In genomic region chr10:127258489-127258888, GRCm38 (mm10) we compare ENCODE assay signal across 17 mouse cellular contexts. TPM values are rescaled to one million over a fixed set of nuclear protein-coding genes. Genes with fewer than 3 reads are reported as not detected.
DNase-seq lines count a peak whose midpoint lies in the region; ATAC-seq and TF ChIP-seq lines count a peak whose summit lies in the region.
"Had no signal": no experiment of that assay in that cellular context is flagged by ENCODE, and none has a peak within 500 bp of the region (broad histone marks: within the 10 kb centered on the region; RNA-seq: fewer than 3 reads in every experiment).

No protein-coding gene starts in this region.

- no peak overlapping the region for H3K4me3 ChIP-seq in midbrain, embryonic 12.5 days
- no peak overlapping the region for H3K4me3 ChIP-seq in midbrain, embryonic 10.5 days
- H3K4me3 ChIP-seq in hindbrain, postnatal 0 days (ENCODE audit: low read length) = no peak overlapping the region
- H3K4me3 ChIP-seq: embryonic facial prominence, embryonic 10.5 days; erythroblast, embryonic 14.5 days; limb, embryonic 15.5 days; stomach, embryonic 15.5 days had no signal

- 83% methylated on average over 8 of the region's 8 CpGs for WGBS in midbrain, embryonic 12.5 days
- WGBS in midbrain, embryonic 10.5 days = 88% methylated on average over 8 of the region's 8 CpGs
- WGBS in hindbrain, postnatal 0 days = 72% methylated on average over 8 of the region's 8 CpGs

- H3K27ac ChIP-seq in midbrain, embryonic 12.5 days (replicated peaks) = no peak overlapping the region
- H3K27ac ChIP-seq in midbrain, embryonic 10.5 days (replicated peaks) = no peak overlapping the region
- no peak overlapping the region for H3K27ac ChIP-seq in hindbrain, postnatal 0 days
- H3K27ac ChIP-seq: embryonic facial prominence, embryonic 10.5 days; limb, embryonic 15.5 days; stomach, embryonic 15.5 days had no signal

- no peaks in the 10 kb centered on the region; the same call in 1 of the 2 replicates for H3K36me3 ChIP-seq in midbrain, embryonic 12.5 days
- H3K36me3 ChIP-seq in midbrain, embryonic 10.5 days = no peaks in the 10 kb centered on the region
- H3K36me3 ChIP-seq in hindbrain, postnatal 0 days (ENCODE audit: insufficient read depth, low read length) = 0 out of 2 replicates have a peak, but pooled peaks cover 7% of the 10 kb centered on the region
- H3K36me3 ChIP-seq in splenic B cell, adult 2 months (ENCODE audit: control insufficient read depth, insufficient read depth, low read length, poor library complexity, severe bottlenecking) = no peaks in the 10 kb centered on the region
- H3K36me3 ChIP-seq: embryonic facial prominence, embryonic 10.5 days; limb, embryonic 15.5 days; stomach, embryonic 15.5 days had no signal

- no peak for TF ChIP-seq CTCF in hindbrain, postnatal 0 days (IDR thresholded peaks at IDR 0.05; ENCODE audit: low read depth)

- H3K9ac ChIP-seq in midbrain, embryonic 12.5 days (replicated peaks) = no peak overlapping the region; the same call in 1 of the 2 replicates
- no peak overlapping the region for H3K9ac ChIP-seq in hindbrain, postnatal 0 days (replicated peaks; ENCODE audit: low read length)
- H3K9ac ChIP-seq: limb, embryonic 15.5 days; stomach, embryonic 15.5 days had no signal

- peaks cover 36% of the 10 kb centered on the region for H3K4me1 ChIP-seq in midbrain, embryonic 12.5 days
- H3K4me1 ChIP-seq in midbrain, embryonic 10.5 days = peaks cover 43% of the 10 kb centered on the region
- peaks cover 9% of the 10 kb centered on the region; the same call in 1 of the 2 replicates for H3K4me1 ChIP-seq in hindbrain, postnatal 0 days (ENCODE audit: insufficient read depth, low read length)

- 0 out of 2 replicates have a peak overlapping the region, but pooled peaks have one; percentile 75 for H3K4me2 ChIP-seq in midbrain, embryonic 12.5 days (replicated peaks)
- H3K4me2 ChIP-seq in hindbrain, postnatal 0 days (ENCODE audit: low read depth, low read length) = peak overlapping the region; percentile 73
- H3K4me2 ChIP-seq: limb, embryonic 15.5 days; stomach, embryonic 15.5 days had no signal

- H3K9me3 ChIP-seq in midbrain, embryonic 12.5 days = no peaks in the 10 kb centered on the region
- no peaks in the 10 kb centered on the region for H3K9me3 ChIP-seq in midbrain, embryonic 10.5 days (replicated peaks)
- H3K9me3 ChIP-seq in hindbrain, postnatal 0 days (ENCODE audit: low read length) = no peaks in the 10 kb centered on the region
- H3K9me3 ChIP-seq: embryonic facial prominence, embryonic 10.5 days; limb, embryonic 15.5 days; stomach, embryonic 15.5 days had no signal

- no peak for DNase-seq in midbrain, embryonic 10.5 days (ENCODE audit: low spot score)
- DNase-seq in hindbrain, postnatal 0 days (ENCODE audit: low spot score) = no peak
- DNase-seq in splenic B cell, adult 2 months (ENCODE audit: low read depth, low spot score) = peak; percentile 14
- no peak for DNase-seq in retina, embryonic 14.5 days (ENCODE audit: low spot score)
- DNase-seq in embryo, embryonic 9.5 days (ENCODE audit: extremely low spot score) = no peak
- DNase-seq: adrenal gland, postnatal 10 days; cerebellum, adult 9-10 months; heart, postnatal 10 days; kidney, postnatal 10 days; lung, adult 18-20 months had no signal

- peaks cover 19% of the 10 kb centered on the region for H3K27me3 ChIP-seq in midbrain, embryonic 12.5 days
- peaks cover 31% of the 10 kb centered on the region for H3K27me3 ChIP-seq in midbrain, embryonic 10.5 days (ENCODE audit: low read depth, poor library complexity, severe bottlenecking)
- H3K27me3 ChIP-seq in hindbrain, postnatal 0 days (ENCODE audit: insufficient read depth, low read length) = no peaks in the 10 kb centered on the region
- H3K27me3 ChIP-seq in splenic B cell, adult 2 months (ENCODE audit: control insufficient read depth, insufficient read depth, low read length, poor library complexity, severe bottlenecking) = no peaks in the 10 kb centered on the region

- no peak for ATAC-seq in midbrain, embryonic 12.5 days (ENCODE audit: low FRiP score, low read depth)
- peak; percentile 42; the same call in 1 of the 2 replicates for ATAC-seq in granulocyte monocyte progenitor cell, adult 5-6 weeks (replicated peaks; ENCODE audit: poor library complexity, severe bottlenecking)
- ATAC-seq in hindbrain, postnatal 0 days = no peak
- ATAC-seq: intestine, embryonic 16.5 days had no signal

RNA-seq across cellular contexts. Expression of gene Kif5a, which starts 4.7 kb away (rescaled TPM):
- 53.9 and 61.6 TPM in 2 replicates for polyA plus RNA-seq in midbrain, embryonic 12.5 days (2016; fragmentation: Nextera tagmentation; extraction: Ambion mirVana)
- polyA plus RNA-seq in midbrain, embryonic 10.5 days (2016; fragmentation: Nextera tagmentation; extraction: Ambion mirVana) = 14.9 and 29.4 TPM in 2 replicates
- 1.4 TPM in 1 of 2 replicates, not detected in the other for total RNA-seq in granulocyte monocyte progenitor cell, adult 5-6 weeks (2014; fragmentation: Nextera tagmentation)
- 0.30 and 0.31 TPM in 2 replicates for total RNA-seq in granulocyte monocyte progenitor cell, adult 5-6 weeks (2017)
- total RNA-seq in hindbrain, postnatal 0 days (2014; rRNA removed) = 231 and 249 TPM in 2 replicates
- 98.4 and 103 TPM in 2 replicates for polyA plus RNA-seq in hindbrain, postnatal 0 days (2015; fragmentation: Nextera tagmentation; extraction: Ambion mirVana)

RNA-seq across cellular contexts. Expression of gene Dctn2, which starts 7.7 kb away (rescaled TPM):
- 245 and 250 TPM in 2 replicates for polyA plus RNA-seq in midbrain, embryonic 12.5 days (2016; fragmentation: Nextera tagmentation; extraction: Ambion mirVana)
- 212 and 239 TPM in 2 replicates for polyA plus RNA-seq in midbrain, embryonic 10.5 days (2016; fragmentation: Nextera tagmentation; extraction: Ambion mirVana)
- 62.3 and 72.1 TPM in 2 replicates for total RNA-seq in granulocyte monocyte progenitor cell, adult 5-6 weeks (2014; fragmentation: Nextera tagmentation)
- total RNA-seq in granulocyte monocyte progenitor cell, adult 5-6 weeks (2017) = 80.4 and 83.9 TPM in 2 replicates
- 314 and 348 TPM in 2 replicates for total RNA-seq in hindbrain, postnatal 0 days (2014; rRNA removed)
- polyA plus RNA-seq in hindbrain, postnatal 0 days (2015; fragmentation: Nextera tagmentation; extraction: Ambion mirVana) = 319 and 323 TPM in 2 replicates

RNA-seq across cellular contexts. Expression of gene Mbd6, which starts 30.3 kb away (rescaled TPM):
- polyA plus RNA-seq in midbrain, embryonic 12.5 days (2016; fragmentation: Nextera tagmentation; extraction: Ambion mirVana) = 20.3 and 21.7 TPM in 2 replicates
- 11.9 and 13.0 TPM in 2 replicates for polyA plus RNA-seq in midbrain, embryonic 10.5 days (2016; fragmentation: Nextera tagmentation; extraction: Ambion mirVana)
- 53.3 and 72.1 TPM in 2 replicates for total RNA-seq in granulocyte monocyte progenitor cell, adult 5-6 weeks (2014; fragmentation: Nextera tagmentation)
- total RNA-seq in granulocyte monocyte progenitor cell, adult 5-6 weeks (2017) = 4.1 TPM in 2 replicates
- total RNA-seq in hindbrain, postnatal 0 days (2014; rRNA removed) = 8.1 and 11.2 TPM in 2 replicates
- polyA plus RNA-seq in hindbrain, postnatal 0 days (2015; fragmentation: Nextera tagmentation; extraction: Ambion mirVana) = 8.3 and 11.5 TPM in 2 replicates

RNA-seq across cellular contexts. Expression of gene Pip4k2c, which starts 47.1 kb away (rescaled TPM):
- polyA plus RNA-seq in midbrain, embryonic 12.5 days (2016; fragmentation: Nextera tagmentation; extraction: Ambion mirVana) = 17.0 and 18.1 TPM in 2 replicates
- 16.5 and 18.1 TPM in 2 replicates for polyA plus RNA-seq in midbrain, embryonic 10.5 days (2016; fragmentation: Nextera tagmentation; extraction: Ambion mirVana)
- 12.1 and 13.6 TPM in 2 replicates for total RNA-seq in granulocyte monocyte progenitor cell, adult 5-6 weeks (2014; fragmentation: Nextera tagmentation)
- total RNA-seq in granulocyte monocyte progenitor cell, adult 5-6 weeks (2017) = 7.6 and 13.8 TPM in 2 replicates
- 18.3 and 22.8 TPM in 2 replicates for total RNA-seq in hindbrain, postnatal 0 days (2014; rRNA removed)
- 19.9 and 20.2 TPM in 2 replicates for polyA plus RNA-seq in hindbrain, postnatal 0 days (2015; fragmentation: Nextera tagmentation; extraction: Ambion mirVana)

RNA-seq across cellular contexts. Expression of gene Mars, which starts 53.1 kb away (rescaled TPM):
- 156 and 166 TPM in 2 replicates for polyA plus RNA-seq in midbrain, embryonic 12.5 days (2016; fragmentation: Nextera tagmentation; extraction: Ambion mirVana)
- polyA plus RNA-seq in midbrain, embryonic 10.5 days (2016; fragmentation: Nextera tagmentation; extraction: Ambion mirVana) = 180 and 187 TPM in 2 replicates
- total RNA-seq in granulocyte monocyte progenitor cell, adult 5-6 weeks (2014; fragmentation: Nextera tagmentation) = 63.0 and 105 TPM in 2 replicates
- total RNA-seq in granulocyte monocyte progenitor cell, adult 5-6 weeks (2017) = 193 and 221 TPM in 2 replicates
- total RNA-seq in hindbrain, postnatal 0 days (2014; rRNA removed) = 74.4 and 90.4 TPM in 2 replicates
- 104 TPM in 2 replicates for polyA plus RNA-seq in hindbrain, postnatal 0 days (2015; fragmentation: Nextera tagmentation; extraction: Ambion mirVana)
